Comparison of ENCODE assay signal across 20 mouse cellular contexts in genomic region chr17:65877026-65877425, GRCm38 (mm10). TPM values are rescaled to one million over a fixed set of nuclear protein-coding genes. Genes with fewer than 3 reads are reported as not detected.
DNase-seq lines count a peak whose midpoint lies in the region; ATAC-seq and TF ChIP-seq lines count a peak whose summit lies in the region.
"Had no signal": no experiment of that assay in that cellular context is flagged by ENCODE, and none has a peak within 500 bp of the region (broad histone marks: within the 10 kb centered on the region; RNA-seq: fewer than 3 reads in every experiment).

No protein-coding gene starts in this region.

- intact Hi-C loops in left cerebral cortex, adult 2 months (cut with DNase I): no loop called here

- H3K9me3 ChIP-seq in embryonic facial prominence, embryonic 11.5 days (replicated peaks; ENCODE audit: control insufficient read depth, low read length): no peaks in the 10 kb centered on the region
- no peaks in the 10 kb centered on the region for H3K9me3 ChIP-seq in embryonic facial prominence, embryonic 10.5 days
- H3K9me3 ChIP-seq in intestine, embryonic 16.5 days (ENCODE audit: control insufficient read depth, low read length): no peaks in the 10 kb centered on the region
- H3K9me3 ChIP-seq in intestine, postnatal 0 days (ENCODE audit: control insufficient read depth): no peaks in the 10 kb centered on the region
- H3K9me3 ChIP-seq in ES-Bruce4 (replicated peaks; ENCODE audit: control insufficient read depth, insufficient read depth, low read length, poor library complexity, severe bottlenecking): no peaks in the 10 kb centered on the region
- no peaks in the 10 kb centered on the region for H3K9me3 ChIP-seq in liver, embryonic 12.5 days (replicated peaks)
- H3K9me3 ChIP-seq: forebrain, embryonic 15.5 days; heart, embryonic 13.5 days; hindbrain, embryonic 12.5 days had no signal

- H3K36me3 ChIP-seq in embryonic facial prominence, embryonic 11.5 days (replicated peaks; ENCODE audit: control insufficient read depth, insufficient read depth, low read depth, low read length): no peaks in the 10 kb centered on the region
- H3K36me3 ChIP-seq in embryonic facial prominence, embryonic 10.5 days (replicated peaks): 0 out of 2 replicates have a peak, but pooled peaks cover 2% of the 10 kb centered on the region
- no peaks in the 10 kb centered on the region for H3K36me3 ChIP-seq in intestine, embryonic 16.5 days (ENCODE audit: control insufficient read depth, insufficient read depth, low read length)
- H3K36me3 ChIP-seq in intestine, postnatal 0 days (ENCODE audit: control insufficient read depth, insufficient read depth): peaks cover 3% of the 10 kb centered on the region; the same call in 1 of the 2 replicates
- no peaks in the 10 kb centered on the region for H3K36me3 ChIP-seq in ES-Bruce4 (ENCODE audit: control insufficient read depth, insufficient read depth, low read length, poor library complexity, severe bottlenecking)
- H3K36me3 ChIP-seq in liver, embryonic 12.5 days: peaks cover 6% of the 10 kb centered on the region; the same call in 1 of the 2 replicates
- H3K36me3 ChIP-seq: forebrain, embryonic 15.5 days; heart, embryonic 13.5 days; hindbrain, embryonic 12.5 days had no signal

- H3K4me1 ChIP-seq in embryonic facial prominence, embryonic 11.5 days (ENCODE audit: control insufficient read depth, insufficient read depth, low read length): peaks cover under 1% of the 10 kb centered on the region
- peaks cover 13% of the 10 kb centered on the region for H3K4me1 ChIP-seq in embryonic facial prominence, embryonic 10.5 days
- H3K4me1 ChIP-seq in intestine, embryonic 16.5 days (ENCODE audit: control insufficient read depth, insufficient read depth, low read length): peaks cover 7% of the 10 kb centered on the region; the same call in 1 of the 2 replicates
- no peaks in the 10 kb centered on the region for H3K4me1 ChIP-seq in intestine, postnatal 0 days (replicated peaks; ENCODE audit: control insufficient read depth, insufficient read depth, low read length)
- H3K4me1 ChIP-seq in ES-Bruce4 (ENCODE audit: control insufficient read depth, insufficient read depth, low read length): peaks cover 6% of the 10 kb centered on the region
- H3K4me1 ChIP-seq in liver, embryonic 12.5 days: peaks cover 30% of the 10 kb centered on the region

- 57% methylated on average over 6 of the region's 6 CpGs for WGBS in embryonic facial prominence, embryonic 11.5 days
- WGBS in embryonic facial prominence, embryonic 10.5 days: 68% methylated on average over 6 of the region's 6 CpGs
- WGBS in intestine, embryonic 16.5 days: 62% methylated on average over 6 of the region's 6 CpGs
- WGBS in intestine, postnatal 0 days: 51% methylated on average over 6 of the region's 6 CpGs
- WGBS in liver, embryonic 12.5 days (ENCODE audit: insufficient replicate concordance): 72% methylated on average over 6 of the region's 6 CpGs

- 0 out of 2 replicates have a peak, but pooled peaks have one; percentile 39 for ATAC-seq in embryonic facial prominence, embryonic 11.5 days (replicated peaks; ENCODE audit: insufficient number of reproducible peaks, low FRiP score, low TSS enrichment, low read depth)
- ATAC-seq in intestine, embryonic 16.5 days: peak; percentile 27; the same call in 1 of the 2 replicates
- no peak for ATAC-seq in intestine, postnatal 0 days
- ATAC-seq in liver, embryonic 12.5 days: no peak
- ATAC-seq: forebrain, embryonic 15.5 days; hindbrain, embryonic 16.5 days; inflammation-experienced regulatory T-cells, adult 6 months had no signal

- H3K9ac ChIP-seq in embryonic facial prominence, embryonic 11.5 days (replicated peaks; ENCODE audit: low read length): no peak overlapping the region
- no peak overlapping the region for H3K9ac ChIP-seq in intestine, embryonic 16.5 days (ENCODE audit: low read depth, low read length)
- no peak overlapping the region for H3K9ac ChIP-seq in intestine, postnatal 0 days (ENCODE audit: low read depth, low read length)
- H3K9ac ChIP-seq in ES-Bruce4 (ENCODE audit: low read depth, poor library complexity, severe bottlenecking): no peak overlapping the region
- no peak overlapping the region for H3K9ac ChIP-seq in liver, embryonic 12.5 days
- H3K9ac ChIP-seq: forebrain, embryonic 15.5 days; heart, embryonic 13.5 days; hindbrain, embryonic 12.5 days had no signal

- H3K27me3 ChIP-seq in embryonic facial prominence, embryonic 11.5 days (ENCODE audit: control insufficient read depth, insufficient read depth, low read length): no peaks in the 10 kb centered on the region
- no peaks in the 10 kb centered on the region for H3K27me3 ChIP-seq in embryonic facial prominence, embryonic 10.5 days (replicated peaks; ENCODE audit: low read depth, poor library complexity, severe bottlenecking)
- no peaks in the 10 kb centered on the region for H3K27me3 ChIP-seq in intestine, embryonic 16.5 days (replicated peaks; ENCODE audit: control insufficient read depth, insufficient read depth, low read length)
- H3K27me3 ChIP-seq in intestine, postnatal 0 days (replicated peaks; ENCODE audit: control insufficient read depth, insufficient read depth, low read length): no peaks in the 10 kb centered on the region
- no peaks in the 10 kb centered on the region for H3K27me3 ChIP-seq in ES-Bruce4 (ENCODE audit: control insufficient read depth, insufficient read depth, low read length, poor library complexity, severe bottlenecking)
- no peaks in the 10 kb centered on the region for H3K27me3 ChIP-seq in liver, embryonic 12.5 days (replicated peaks)
- H3K27me3 ChIP-seq: forebrain, embryonic 15.5 days; heart, embryonic 13.5 days; hindbrain, embryonic 12.5 days had no signal

- peak; percentile 8 for DNase-seq in embryonic facial prominence, embryonic 11.5 days (ENCODE audit: low spot score)
- DNase-seq in embryonic facial prominence, embryonic 10.5 days (ENCODE audit: low spot score): no peak
- peak; percentile 80 for DNase-seq in ZHBTc4 (ENCODE audit: low read depth, low spot score)
- DNase-seq in left cerebral cortex, adult 2 months (ENCODE audit: extremely low spot score in 1 of 2, low spot score in 2 of 2): no peak
- DNase-seq: adrenal gland, adult 2 months; adrenal gland, postnatal 25 days; cerebellum, adult 18-20 months; cerebellum, adult 9-11 months; gastrocnemius, postnatal 10 days; heart, postnatal 4 days; kidney, adult 18-20 months had no signal

- no peak overlapping the region for H3K27ac ChIP-seq in embryonic facial prominence, embryonic 11.5 days (replicated peaks; ENCODE audit: low read depth, low read length)
- no peak overlapping the region for H3K27ac ChIP-seq in embryonic facial prominence, embryonic 10.5 days (replicated peaks)
- H3K27ac ChIP-seq in intestine, embryonic 16.5 days (ENCODE audit: low read length): no peak overlapping the region
- no peak overlapping the region for H3K27ac ChIP-seq in intestine, postnatal 0 days (ENCODE audit: low read depth, low read length)
- no peak overlapping the region for H3K27ac ChIP-seq in ES-Bruce4 (ENCODE audit: insufficient read depth, low read length)
- H3K27ac ChIP-seq in left cerebral cortex, adult 2 months: no peak overlapping the region
- no peak overlapping the region for H3K27ac ChIP-seq in liver, embryonic 12.5 days
- H3K27ac ChIP-seq: forebrain, embryonic 15.5 days; heart, embryonic 13.5 days; hindbrain, embryonic 12.5 days had no signal

- TF ChIP-seq EP300 in ES-Bruce4 (IDR thresholded peaks at IDR 0.05; ENCODE audit: insufficient read depth, low read depth, low read length): no peak

- no peak for TF ChIP-seq CTCF in intestine, postnatal 0 days (IDR thresholded peaks at IDR 0.05; ENCODE audit: low read depth)
- TF ChIP-seq CTCF in ES-Bruce4 (IDR thresholded peaks at IDR 0.05; ENCODE audit: low read depth, low read length): no peak
- TF ChIP-seq CTCF in left cerebral cortex, adult 2 months (IDR thresholded peaks at IDR 0.05): no peak

- no peak for TF ChIP-seq POLR2A in ES-Bruce4 (IDR thresholded peaks at IDR 0.05; ENCODE audit: insufficient read depth, low read length)

- H3K4me2 ChIP-seq in embryonic facial prominence, embryonic 11.5 days (ENCODE audit: low read depth, low read length): no peak overlapping the region
- no peak overlapping the region for H3K4me2 ChIP-seq in intestine, embryonic 16.5 days (ENCODE audit: low read depth, low read length)
- no peak overlapping the region for H3K4me2 ChIP-seq in intestine, postnatal 0 days (replicated peaks; ENCODE audit: low read depth)
- no peak overlapping the region for H3K4me2 ChIP-seq in liver, embryonic 12.5 days
- H3K4me2 ChIP-seq: forebrain, embryonic 15.5 days; heart, embryonic 13.5 days; hindbrain, embryonic 12.5 days had no signal

- no peak overlapping the region for H3K4me3 ChIP-seq in embryonic facial prominence, embryonic 11.5 days (ENCODE audit: low read depth, low read length)
- H3K4me3 ChIP-seq in embryonic facial prominence, embryonic 10.5 days: no peak overlapping the region
- H3K4me3 ChIP-seq in intestine, embryonic 16.5 days (ENCODE audit: low read length): no peak overlapping the region
- H3K4me3 ChIP-seq in intestine, postnatal 0 days (ENCODE audit: low read depth, low read length): no peak overlapping the region
- H3K4me3 ChIP-seq in ES-Bruce4 (ENCODE audit: low read depth, low read length): peak overlapping the region; percentile 29; the same call in 1 of the 2 replicates
- no peak overlapping the region for H3K4me3 ChIP-seq in left cerebral cortex, adult 2 months
- H3K4me3 ChIP-seq in liver, embryonic 12.5 days: no peak overlapping the region
- H3K4me3 ChIP-seq: forebrain, embryonic 15.5 days; heart, embryonic 13.5 days; hindbrain, embryonic 12.5 days had no signal

RNA-seq across cellular contexts. Expression of gene Ralbp1, which starts 8.6 kb away (rescaled TPM):
- polyA plus RNA-seq in embryonic facial prominence, embryonic 11.5 days (2014; fragmentation: Nextera tagmentation; extraction: Ambion mirVana): 47.8 and 48.4 TPM in 2 replicates
- polyA plus RNA-seq in embryonic facial prominence, embryonic 10.5 days (2016; fragmentation: Nextera tagmentation; extraction: Ambion mirVana): 58.5 and 61.3 TPM in 2 replicates
- polyA plus RNA-seq in intestine, embryonic 16.5 days (2015; fragmentation: Nextera tagmentation; extraction: Ambion mirVana): 67.5 and 71.1 TPM in 2 replicates
- 57.4 and 66.2 TPM in 2 replicates for polyA plus RNA-seq in intestine, postnatal 0 days (2015; fragmentation: Nextera tagmentation; extraction: Ambion mirVana)
- 41.3 and 42.9 TPM in 2 replicates for polyA plus RNA-seq in ES-Bruce4 (2011; ENCODE audit: insufficient read depth, insufficient read length, low read depth, missing spikeins)
- 10 to 100 TPM; 69.3 to 69.6 TPM for total RNA-seq in left cerebral cortex, adult 2 months (2021)
- 45.9 and 47.3 TPM in 2 replicates for polyA plus RNA-seq in liver, embryonic 12.5 days (2016; fragmentation: Nextera tagmentation; extraction: Ambion mirVana)

Comparison
In these comparisons a context has a peak if more than half of its experiments do, and no peak if none do; other contexts are left out.
1. ATAC-seq: peak in embryonic facial prominence, embryonic 11.5 days (single experiment) and intestine, embryonic 16.5 days (single experiment); none in intestine, postnatal 0 days (single experiment) and liver, embryonic 12.5 days (single experiment).
2. DNase-seq: peak in embryonic facial prominence, embryonic 11.5 days (single experiment) and ZHBTc4 (single experiment); none in embryonic facial prominence, embryonic 10.5 days (single experiment) and left cerebral cortex, adult 2 months (0 of 2).